ENCODE assay signal across 8 mouse cellular contexts in genomic region chr7:37771491-37772375, GRCm38 (mm10). TPM values are rescaled to one million over a fixed set of nuclear protein-coding genes. Genes with fewer than 3 reads are reported as not detected.
DNase-seq lines count a peak whose midpoint lies in the region; ATAC-seq and TF ChIP-seq lines count a peak whose summit lies in the region.

No protein-coding gene starts in this region.

- no peak for TF ChIP-seq CTCF in E14TG2a.4 (conservative IDR thresholded peaks at IDR 0.05; ENCODE audit: low read length)

- WGBS in heart, embryonic 13.5 days: under 1% methylated on average over 67 of the region's 75 CpGs
- under 1% methylated on average over 64 of the region's 75 CpGs for WGBS in limb, embryonic 10.5 days
- under 1% methylated on average over 70 of the region's 75 CpGs for WGBS in neural tube, embryonic 14.5 days

- peaks cover 30% of the 10 kb centered on the region for H3K4me1 ChIP-seq in E14TG2a.4 (replicated peaks; ENCODE audit: low read depth, low read length)
- peaks cover 33% of the 10 kb centered on the region for H3K4me1 ChIP-seq in heart, embryonic 13.5 days
- peaks cover 54% of the 10 kb centered on the region for H3K4me1 ChIP-seq in limb, embryonic 10.5 days
- H3K4me1 ChIP-seq in neural tube, embryonic 14.5 days (ENCODE audit: control insufficient read depth, insufficient read depth, low read length): peaks cover 17% of the 10 kb centered on the region

- DNase-seq in cerebellum, adult 11 months: peak; percentile 63
- peak; percentile 52 to 59 for DNase-seq in cerebellum, postnatal 36 days
- DNase-seq in limb, embryonic 10.5 days (ENCODE audit: low spot score): peak; percentile 71
- DNase-seq in B cell, adult 2 months: no peak

- H3K36me3 ChIP-seq in E14TG2a.4 (ENCODE audit: insufficient read depth, low read length): no peaks in the 10 kb centered on the region
- H3K36me3 ChIP-seq in heart, embryonic 13.5 days: no peaks in the 10 kb centered on the region
- H3K36me3 ChIP-seq in limb, embryonic 10.5 days: no peaks in the 10 kb centered on the region
- no peaks in the 10 kb centered on the region for H3K36me3 ChIP-seq in neural tube, embryonic 14.5 days (ENCODE audit: control insufficient read depth, insufficient read depth, low read length)

- ATAC-seq in cerebellum, adult (ENCODE audit: insufficient number of reproducible peaks, low FRiP score, low TSS enrichment): no peak
- ATAC-seq in heart, embryonic 13.5 days (ENCODE audit: extremely low read depth, insufficient number of reproducible peaks, low FRiP score, low TSS enrichment): no peak
- ATAC-seq in neural tube, embryonic 14.5 days (ENCODE audit: low read depth): peak; percentile 23; the same call in 1 of the 2 replicates

- H3K9ac ChIP-seq in heart, embryonic 13.5 days: peak overlapping the region; percentile 82
- H3K9ac ChIP-seq in neural tube, embryonic 14.5 days (replicated peaks; ENCODE audit: low read depth, low read length): peak overlapping the region; percentile 70

- H3K27ac ChIP-seq in heart, embryonic 13.5 days (replicated peaks): peak overlapping the region; percentile 48; the same call in 1 of the 2 replicates
- peak overlapping the region; percentile 82 for H3K27ac ChIP-seq in limb, embryonic 10.5 days
- H3K27ac ChIP-seq in neural tube, embryonic 14.5 days (ENCODE audit: low read depth, low read length): peak overlapping the region; percentile 73

- peaks cover 94% of the 10 kb centered on the region for H3K27me3 ChIP-seq in E14TG2a.4 (ENCODE audit: insufficient read depth, low read length)
- H3K27me3 ChIP-seq in heart, embryonic 13.5 days (replicated peaks): peaks cover 91% of the 10 kb centered on the region
- peaks cover 99% of the 10 kb centered on the region for H3K27me3 ChIP-seq in limb, embryonic 10.5 days (ENCODE audit: low read depth, poor library complexity, severe bottlenecking)
- no peaks in the 10 kb centered on the region for H3K27me3 ChIP-seq in neural tube, embryonic 14.5 days (ENCODE audit: control insufficient read depth, insufficient read depth, low read length)

- no peaks in the 10 kb centered on the region for H3K9me3 ChIP-seq in E14TG2a.4 (ENCODE audit: low read length)
- no peaks in the 10 kb centered on the region for H3K9me3 ChIP-seq in heart, embryonic 13.5 days
- no peaks in the 10 kb centered on the region for H3K9me3 ChIP-seq in limb, embryonic 10.5 days (replicated peaks)
- H3K9me3 ChIP-seq in neural tube, embryonic 14.5 days (ENCODE audit: control insufficient read depth, low read length): no peaks in the 10 kb centered on the region

- peak overlapping the region; percentile 96 for H3K4me2 ChIP-seq in heart, embryonic 13.5 days
- H3K4me2 ChIP-seq in neural tube, embryonic 14.5 days (ENCODE audit: low read depth, low read length): peak overlapping the region; percentile 96

- H3K4me3 ChIP-seq in E14TG2a.4 (replicated peaks; ENCODE audit: low read length): peak overlapping the region; percentile 79
- H3K4me3 ChIP-seq in heart, embryonic 13.5 days: peak overlapping the region; percentile 64
- peak overlapping the region; percentile 65 for H3K4me3 ChIP-seq in limb, embryonic 10.5 days
- peak overlapping the region; percentile 65 for H3K4me3 ChIP-seq in neural tube, embryonic 14.5 days (ENCODE audit: low read depth, low read length)

RNA-seq across cellular contexts. Expression of gene Zfp536, which starts 1.7 kb away (rescaled TPM):
- 4.3 and 5.0 TPM in 2 replicates for polyA plus RNA-seq in heart, embryonic 13.5 days (2015; fragmentation: Nextera tagmentation; extraction: Ambion mirVana)
- polyA plus RNA-seq in limb, embryonic 10.5 days (2016; fragmentation: Nextera tagmentation; extraction: Ambion mirVana): 1.3 and 1.8 TPM in 2 replicates
- polyA plus RNA-seq in neural tube, embryonic 14.5 days (2014; fragmentation: Nextera tagmentation; extraction: Ambion mirVana): 45.7 and 54.9 TPM in 2 replicates

Comparison
In these comparisons a context has a peak if more than half of its experiments do, and no peak if none do; other contexts are left out.
1. DNase-seq: peak in cerebellum, adult 11 months (single experiment), cerebellum, postnatal 36 days (2 of 2) and limb, embryonic 10.5 days (single experiment); none in B cell, adult 2 months (0 of 2).
2. Peak in every context shown above with its lines, with median percentiles within 50 percentile points of each other: H3K4me3 ChIP-seq and H3K27ac ChIP-seq.